10 mouse cellular contexts compared by ENCODE assay signal in the genomic region with DNA sequence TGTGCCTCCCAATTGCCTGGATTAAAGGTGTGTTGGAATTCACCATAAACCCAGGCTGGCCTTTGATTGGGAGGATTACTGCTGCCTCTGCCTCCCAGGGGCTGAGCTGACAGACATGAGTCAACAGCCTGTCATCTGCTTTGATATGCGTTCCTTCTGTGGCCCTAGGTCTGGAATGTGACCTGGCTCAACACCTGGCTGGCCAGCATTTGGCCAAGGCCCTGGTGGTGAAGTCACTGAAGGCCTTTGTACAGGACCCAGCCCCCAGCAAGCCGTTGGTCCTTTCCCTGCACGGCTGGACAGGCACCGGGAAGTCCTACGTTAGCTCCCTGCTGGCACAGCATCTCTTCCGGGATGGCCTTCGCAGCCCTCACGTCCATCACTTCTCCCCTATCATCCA. TPM values are rescaled to one million over a fixed set of nuclear protein-coding genes. Genes with fewer than 3 reads are reported as not detected.
A peak's percentile ranks its signal among the peaks of the same experiment; 100 is the strongest.
DNase-seq lines count a peak whose midpoint lies in the region; TF ChIP-seq lines count a peak whose summit lies in the region.
"Had no signal": no experiment of that assay in that cellular context is flagged by ENCODE, and none has a peak within 500 bp of the region (broad histone marks: within the 10 kb centered on the region; RNA-seq: fewer than 3 reads in every experiment).

No protein-coding gene starts in this region.

- peak; percentile 54 for DNase-seq in kidney, adult 2 months
- DNase-seq in kidney, adult 18-20 months = no peak
- peak; percentile 21 for DNase-seq in thymus, postnatal 14 days
- DNase-seq in thymus, postnatal 10 days (ENCODE audit: low spot score in 2 of 2) = no peak
- peak; percentile 44 for DNase-seq in kidney, postnatal 10 days
- DNase-seq in gastrocnemius, postnatal 25 days = no peak
- DNase-seq in embryo, embryonic 11 days = no peak
- DNase-seq: cerebellum, adult 8-10 months; lung, postnatal 10 days had no signal

- no peak overlapping the region for H3K4me3 ChIP-seq in kidney, adult 2 months (ENCODE audit: insufficient read depth, low read depth, low read length)

- H3K4me1 ChIP-seq in kidney, adult 2 months (ENCODE audit: control insufficient read depth, insufficient read depth, low read length) = peaks cover 5% of the 10 kb centered on the region

- no peak for TF ChIP-seq CTCF in kidney, adult 2 months (conservative IDR thresholded peaks at IDR 0.05; ENCODE audit: insufficient read depth, insufficient read length, low read depth, low read length)

- whole genome bisulfite sequencing in kidney, adult 2 months = 39% methylated on average over 8 of the region's 8 CpGs

- H3K27ac ChIP-seq in kidney, adult 2 months (ENCODE audit: insufficient read depth, low read depth, low read length) = peak overlapping the region; percentile 18; the same call in 1 of the 2 replicates

- TF ChIP-seq POLR2A in kidney, adult 2 months (IDR thresholded peaks at IDR 0.05; ENCODE audit: low read depth, low read length) = no peak

- no peaks in the 10 kb centered on the region; the same call in 1 of the 2 replicates for H3K36me3 ChIP-seq in kidney, adult 2 months (ENCODE audit: control insufficient read depth, insufficient read depth, low read length)

- H3K27me3 ChIP-seq in kidney, adult 2 months (replicated peaks; ENCODE audit: control insufficient read depth, insufficient read depth, low read length) = no peaks in the 10 kb centered on the region

RNA-seq across cellular contexts. Expression of a gene that starts 1.5 kb away (rescaled TPM):
- polyA plus RNA-seq in kidney, adult 2 months (2012; rRNA removed) = 72.5 and 93.3 TPM in 2 replicates
- 1 to 10 TPM; 4.9 to 5.7 TPM for total RNA-seq in gastrocnemius, postnatal 25 days (2021)

RNA-seq across cellular contexts. Expression of a gene that starts 16.9 kb away (rescaled TPM):
- 1.1 TPM in 2 replicates for polyA plus RNA-seq in kidney, adult 2 months (2012; rRNA removed)
- not detected for total RNA-seq in gastrocnemius, postnatal 25 days (2021)

RNA-seq across cellular contexts. Expression of a gene that starts 17.1 kb away (rescaled TPM):
- polyA plus RNA-seq in kidney, adult 2 months (2012; rRNA removed) = 8.0 and 11.8 TPM in 2 replicates
- 1 to 10 TPM; 2.0 to 2.9 TPM for total RNA-seq in gastrocnemius, postnatal 25 days (2021)

RNA-seq across cellular contexts. Expression of a gene that starts 17.7 kb away (rescaled TPM):
- not detected in 2 replicates for polyA plus RNA-seq in kidney, adult 2 months (2012; rRNA removed)
- total RNA-seq in gastrocnemius, postnatal 25 days (2021) = not detected

RNA-seq across cellular contexts. Expression of a gene that starts 25.7 kb away (rescaled TPM):
- polyA plus RNA-seq in kidney, adult 2 months (2012; rRNA removed) = 0.12 TPM in 1 of 2 replicates, not detected in the other
- not detected for total RNA-seq in gastrocnemius, postnatal 25 days (2021)
- total RNA-seq: left cerebral cortex, postnatal 10 days had no signal

Comparison
In these comparisons a context has a peak if more than half of its experiments do, and no peak if none do; other contexts are left out.
1. DNase-seq: peak in kidney, adult 2 months (single experiment), thymus, postnatal 14 days (single experiment) and kidney, postnatal 10 days (single experiment); none in kidney, adult 18-20 months (single experiment), thymus, postnatal 10 days (0 of 2), gastrocnemius, postnatal 25 days (single experiment) and embryo, embryonic 11 days (single experiment).